ENCODE assay signal across 16 mouse cellular contexts in genomic region chr13:37629271-37629899, GRCm38 (mm10).
A peak's percentile ranks its signal among the peaks of the same experiment; 100 is the strongest.
DNase-seq lines count a peak whose midpoint lies in the region; ATAC-seq and TF ChIP-seq lines count a peak whose summit lies in the region.
"Had no signal": no experiment of that assay in that cellular context is flagged by ENCODE, and none has a peak within 500 bp of the region (broad histone marks: within the 10 kb centered on the region; RNA-seq: fewer than 3 reads in every experiment).

No protein-coding gene starts in this region.

- no peak for TF ChIP-seq CTCF in bone marrow, adult 2 months (IDR thresholded peaks at IDR 0.05; ENCODE audit: control insufficient read depth, insufficient read depth, low read length)

- WGBS in bone marrow, adult 2 months, result 48% methylated on average over 6 of the region's 6 CpGs
- 50% methylated on average over 6 of the region's 6 CpGs for WGBS in heart, embryonic 11.5 days (ENCODE audit: insufficient replicate concordance)
- WGBS in limb, embryonic 10.5 days, result 80% methylated on average over 6 of the region's 6 CpGs
- WGBS in forebrain, embryonic 13.5 days, result 74% methylated on average over 6 of the region's 6 CpGs

- no peak overlapping the region for H3K9ac ChIP-seq in heart, embryonic 11.5 days (ENCODE audit: low read depth, low read length)
- no peak overlapping the region for H3K9ac ChIP-seq in forebrain, embryonic 13.5 days
- H3K9ac ChIP-seq: embryonic facial prominence, embryonic 15.5 days; hindbrain, embryonic 14.5 days had no signal

- no peak overlapping the region for H3K4me2 ChIP-seq in heart, embryonic 11.5 days
- H3K4me2 ChIP-seq in forebrain, embryonic 13.5 days, result no peak overlapping the region
- H3K4me2 ChIP-seq: embryonic facial prominence, embryonic 15.5 days; hindbrain, embryonic 14.5 days had no signal

- peak; percentile 25 for DNase-seq in adrenal gland, postnatal 10 days
- DNase-seq in adrenal gland, postnatal 4 days (ENCODE audit: low spot score in 2 of 2), result no peak
- DNase-seq in limb, embryonic 10.5 days (ENCODE audit: low spot score), result no peak
- DNase-seq in embryo, embryonic 10.5 days (ENCODE audit: low spot score), result no peak
- DNase-seq in right cerebral cortex, postnatal 25 days, result no peak
- DNase-seq: cerebellum, postnatal 25 days; kidney, adult 2 months; left cerebral cortex, postnatal 4 days; lung, postnatal 36 days; thymus, postnatal 14 days had no signal

- no peak for TF ChIP-seq POLR2A in bone marrow, adult 2 months (IDR thresholded peaks at IDR 0.05; ENCODE audit: borderline replicate concordance, control insufficient read depth, low read depth, low read length)

- no peaks in the 10 kb centered on the region for H3K36me3 ChIP-seq in heart, embryonic 11.5 days (ENCODE audit: control insufficient read depth, insufficient read depth, low read length)
- H3K36me3 ChIP-seq in limb, embryonic 10.5 days, result no peaks in the 10 kb centered on the region
- no peaks in the 10 kb centered on the region for H3K36me3 ChIP-seq in forebrain, embryonic 13.5 days (ENCODE audit: poor library complexity, severe bottlenecking)
- H3K36me3 ChIP-seq: embryonic facial prominence, embryonic 15.5 days had no signal

- H3K4me3 ChIP-seq in bone marrow, adult 2 months (replicated peaks; ENCODE audit: control insufficient read depth, low read depth, low read length), result no peak overlapping the region
- H3K4me3 ChIP-seq in heart, embryonic 11.5 days (ENCODE audit: low read depth, low read length), result no peak overlapping the region
- no peak overlapping the region for H3K4me3 ChIP-seq in limb, embryonic 10.5 days
- no peak overlapping the region for H3K4me3 ChIP-seq in forebrain, embryonic 13.5 days
- H3K4me3 ChIP-seq: embryonic facial prominence, embryonic 15.5 days; myocyte had no signal

- no peak for ATAC-seq in heart, embryonic 11.5 days (replicated peaks; ENCODE audit: insufficient number of reproducible peaks, low FRiP score, low TSS enrichment)
- no peak for ATAC-seq in forebrain, embryonic 13.5 days

- H3K27ac ChIP-seq in bone marrow, adult 2 months (ENCODE audit: control insufficient read depth, insufficient read depth, low read depth, low read length, poor library complexity), result peak overlapping the region; percentile 61
- peak overlapping the region; percentile 51 for H3K27ac ChIP-seq in heart, embryonic 11.5 days (ENCODE audit: low read depth, low read length)
- peak overlapping the region; percentile 50; the same call in 1 of the 2 replicates for H3K27ac ChIP-seq in limb, embryonic 10.5 days
- H3K27ac ChIP-seq in forebrain, embryonic 13.5 days, result no peak overlapping the region
- H3K27ac ChIP-seq: embryonic facial prominence, embryonic 15.5 days; hindbrain, embryonic 14.5 days had no signal

- H3K4me1 ChIP-seq in bone marrow, adult 2 months (ENCODE audit: control insufficient read depth, insufficient read depth, low read length), result peaks cover 1% of the 10 kb centered on the region; the same call in 1 of the 2 replicates
- H3K4me1 ChIP-seq in heart, embryonic 11.5 days (ENCODE audit: control insufficient read depth, insufficient read depth, low read length), result peaks cover 8% of the 10 kb centered on the region
- H3K4me1 ChIP-seq in limb, embryonic 10.5 days, result peaks cover 17% of the 10 kb centered on the region
- H3K4me1 ChIP-seq in forebrain, embryonic 13.5 days, result no peaks in the 10 kb centered on the region

- no peaks in the 10 kb centered on the region for H3K27me3 ChIP-seq in heart, embryonic 11.5 days (ENCODE audit: control insufficient read depth, insufficient read depth, low read length)
- H3K27me3 ChIP-seq in limb, embryonic 10.5 days (ENCODE audit: low read depth, poor library complexity, severe bottlenecking), result no peaks in the 10 kb centered on the region
- no peaks in the 10 kb centered on the region for H3K27me3 ChIP-seq in forebrain, embryonic 13.5 days
- H3K27me3 ChIP-seq: embryonic facial prominence, embryonic 15.5 days had no signal

- 0 out of 2 replicates have a peak, but pooled peaks cover 5% of the 10 kb centered on the region for H3K9me3 ChIP-seq in heart, embryonic 11.5 days (replicated peaks; ENCODE audit: control insufficient read depth, low read length)
- H3K9me3 ChIP-seq in limb, embryonic 10.5 days (replicated peaks), result no peaks in the 10 kb centered on the region
- H3K9me3 ChIP-seq in forebrain, embryonic 13.5 days (replicated peaks), result no peaks in the 10 kb centered on the region
- H3K9me3 ChIP-seq: embryonic facial prominence, embryonic 15.5 days had no signal
